Mouse (Mus musculus): ENCODE results near the gene 1700015G11Rik. TPM values are rescaled to one million over a fixed set of nuclear protein-coding genes. Genes with fewer than 3 reads are reported as not detected.

The 1700015G11Rik gene
- not detected in 2 replicates for polyA plus RNA-seq (2015; fragmentation: Nextera tagmentation; extraction: Ambion mirVana)

DNA sequence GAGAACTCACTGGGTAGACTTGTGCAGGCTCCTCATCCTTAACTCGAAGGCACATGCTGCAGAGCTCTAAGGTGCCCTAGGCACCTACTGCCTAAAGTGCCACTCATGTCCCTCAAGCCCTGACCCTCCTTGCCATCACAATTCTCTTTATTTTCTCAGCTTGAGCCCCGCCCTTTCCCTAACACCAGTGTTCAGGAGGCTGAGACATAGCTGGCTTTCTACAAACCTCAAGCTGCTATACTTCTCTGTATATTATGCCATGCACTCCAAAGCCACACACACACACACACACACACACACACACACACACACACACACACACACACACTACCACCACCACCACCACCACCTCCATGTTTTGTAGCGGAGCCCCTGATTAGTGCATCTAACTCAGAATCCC lies at the start of gene 1700015G11Rik:
TSS of gene 1700015G11Rik (minus strand) at position 101 of the 400 bp plus-strand sequence.
- no peaks in the 10 kb centered on the region for H3K9me3 ChIP-seq
- no peaks in the 10 kb centered on the region for H3K36me3 ChIP-seq (replicated peaks)
- WGBS: 86% methylated on average over 3 of the region's 3 CpGs
- no peaks in the 10 kb centered on the region for H3K4me1 ChIP-seq
- H3K9ac ChIP-seq: no peak within 1 kb of the TSS
- no peaks in the 10 kb centered on the region for H3K27me3 ChIP-seq (replicated peaks)
- ATAC-seq (replicated peaks): no peak
- H3K4me2 ChIP-seq: no peak within 1 kb of the TSS
- H3K4me3 ChIP-seq: no peak within 1 kb of the TSS
- no peak within 1 kb of the TSS for H3K27ac ChIP-seq

DNA sequence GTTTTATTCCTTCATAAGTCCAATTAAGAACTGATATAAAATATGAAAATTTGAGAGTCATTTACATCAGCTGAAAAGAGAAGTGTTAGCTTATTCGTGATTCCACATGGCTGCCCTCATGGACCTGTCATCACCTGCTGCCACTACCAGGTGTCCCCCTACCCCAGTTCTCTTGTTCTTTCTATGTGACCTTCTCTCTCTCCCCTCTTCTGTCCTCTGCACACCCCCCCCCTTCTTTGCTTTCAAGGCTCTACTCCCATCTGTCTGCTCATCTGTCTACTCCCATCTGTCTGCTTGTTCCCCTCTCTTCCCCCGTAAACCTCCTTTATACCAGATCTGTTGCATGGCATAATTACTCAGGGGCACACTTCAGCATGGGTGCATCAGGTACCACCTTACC lies 41.4 kb upstream of the 1700015G11Rik start:
- ATAC-seq (replicated peaks): no peak
- Histone ChIP-seq H3K36me3 (replicated peaks) (no peaks in the 10 kb centered on the region), H3K4me2 (no peak overlapping the region), H3K4me3 (no peak overlapping the region), H3K27ac (no peak overlapping the region), H3K27me3 (replicated peaks) (no peaks in the 10 kb centered on the region), H3K4me1 (no peaks in the 10 kb centered on the region), H3K9ac (no peak overlapping the region), H3K9me3 (no peaks in the 10 kb centered on the region)
- 71% methylated on average over 2 of the region's 2 CpGs for WGBS

DNA sequence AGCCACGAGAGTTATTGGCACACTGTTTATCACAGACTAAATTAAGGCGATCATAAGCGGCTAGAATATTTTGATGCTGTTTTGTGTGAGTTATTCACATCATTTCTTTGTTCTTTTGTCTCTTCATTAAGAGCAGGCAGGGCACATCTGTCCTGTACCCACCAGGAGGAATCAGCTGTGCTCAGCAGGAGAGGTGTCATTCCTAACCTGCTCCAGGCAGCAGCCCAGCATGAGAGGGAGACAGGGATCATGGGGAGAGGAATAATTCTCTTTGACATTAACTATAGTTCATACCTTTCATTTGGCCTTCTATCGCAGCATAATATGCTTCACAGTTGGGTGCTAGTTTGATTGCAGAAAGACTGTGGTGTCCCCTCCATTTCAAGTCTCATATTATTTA lies 40.7 kb upstream of the 1700015G11Rik start:
- peak; percentile 83 for ATAC-seq (replicated peaks)
- no peaks in the 10 kb centered on the region for H3K27me3 ChIP-seq (replicated peaks)
- no peak overlapping the region for H3K9ac ChIP-seq
- 0 out of 2 replicates have a peak overlapping the region, but pooled peaks have one; percentile 38 for H3K27ac ChIP-seq
- no peaks in the 10 kb centered on the region for H3K4me1 ChIP-seq
- 55% methylated on average over 4 of the region's 4 CpGs for WGBS
- no peaks in the 10 kb centered on the region for H3K36me3 ChIP-seq (replicated peaks)
- H3K4me3 ChIP-seq: no peak overlapping the region
- H3K9me3 ChIP-seq: no peaks in the 10 kb centered on the region
- H3K4me2 ChIP-seq: no peak overlapping the region

DNA sequence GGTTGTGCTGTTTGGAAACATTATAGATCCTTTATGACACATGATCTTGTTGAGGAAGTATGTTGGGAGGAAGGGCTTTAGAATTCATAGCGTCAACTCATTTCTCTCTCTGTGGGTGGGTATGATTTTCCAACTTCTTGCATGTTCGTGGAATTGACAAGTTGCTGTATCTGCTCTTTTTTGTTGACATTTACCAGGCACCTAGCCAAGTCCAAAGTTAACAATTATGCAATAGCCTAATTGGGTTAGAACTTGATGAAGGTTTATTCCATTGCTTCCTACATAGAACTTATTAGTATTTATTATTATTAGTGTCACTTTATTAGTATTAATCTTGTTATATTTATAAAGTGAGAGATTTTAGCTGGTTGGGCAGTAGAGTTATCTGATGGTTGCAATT lies 40.3 kb upstream of the 1700015G11Rik start:
- H3K27ac ChIP-seq: no peak overlapping the region
- no peak overlapping the region for H3K9ac ChIP-seq
- H3K9me3 ChIP-seq: no peaks in the 10 kb centered on the region
- WGBS: 60% methylated on average over 2 of the region's 2 CpGs
- no peaks in the 10 kb centered on the region for H3K4me1 ChIP-seq
- no peak for ATAC-seq (replicated peaks)
- no peak overlapping the region for H3K4me3 ChIP-seq
- no peak overlapping the region for H3K4me2 ChIP-seq
- no peaks in the 10 kb centered on the region for H3K36me3 ChIP-seq (replicated peaks)
- no peaks in the 10 kb centered on the region for H3K27me3 ChIP-seq (replicated peaks)

DNA sequence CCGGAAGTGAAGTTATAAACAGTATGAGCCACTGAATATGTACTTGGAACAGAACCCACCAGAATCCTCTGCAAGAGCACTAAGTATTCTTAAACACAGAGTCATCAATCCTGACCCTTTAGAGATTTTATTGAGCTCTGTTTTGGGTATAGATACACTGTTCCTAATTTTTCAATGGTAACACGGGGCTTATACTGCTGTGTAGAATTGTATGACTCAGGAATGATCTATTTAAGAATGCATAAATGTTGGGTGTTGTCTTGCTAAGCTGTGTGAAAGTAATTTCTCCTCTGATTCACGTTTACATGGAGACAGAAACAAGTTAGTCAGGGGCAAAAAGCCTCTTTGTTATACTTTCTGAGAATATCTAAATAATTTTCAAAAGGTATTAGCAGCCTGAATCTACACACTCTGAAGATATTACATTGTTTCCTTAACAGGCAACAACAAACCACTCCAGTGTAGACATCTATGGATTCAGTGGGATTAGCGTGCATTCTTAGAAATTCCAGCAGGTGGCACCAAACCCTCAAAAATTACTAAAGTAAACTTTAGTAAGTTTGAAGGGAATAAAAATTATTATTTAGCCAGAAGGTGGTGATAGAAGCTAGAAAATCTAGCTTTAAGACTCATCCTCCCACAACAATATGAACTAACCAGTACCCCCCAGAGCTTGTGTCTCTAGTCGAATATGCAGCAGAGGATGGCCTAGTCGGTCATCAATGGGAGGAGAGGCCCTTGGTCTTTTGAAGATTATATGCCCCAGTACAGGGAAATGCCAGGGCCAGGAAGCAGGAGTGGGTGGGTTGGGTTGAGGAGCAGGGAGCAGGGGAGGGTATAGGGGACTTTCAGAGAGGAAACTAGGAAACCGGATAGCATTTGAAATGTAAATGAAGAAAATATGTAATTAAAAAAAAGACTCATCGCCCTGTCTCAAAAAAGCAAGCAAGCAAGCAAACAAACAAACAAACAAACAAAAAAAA lies 22.4 kb upstream of the 1700015G11Rik start:
- H3K4me3 ChIP-seq: no peak overlapping the region
- no peaks in the 10 kb centered on the region for H3K36me3 ChIP-seq (replicated peaks)
- WGBS: 48% methylated on average over 8 of the region's 8 CpGs
- H3K27ac ChIP-seq: no peak overlapping the region
- no peak overlapping the region for H3K4me2 ChIP-seq
- no peak overlapping the region for H3K9ac ChIP-seq
- no peaks in the 10 kb centered on the region for H3K4me1 ChIP-seq
- no peaks in the 10 kb centered on the region for H3K9me3 ChIP-seq
- peak; percentile 81 for ATAC-seq (replicated peaks)
- no peaks in the 10 kb centered on the region for H3K27me3 ChIP-seq (replicated peaks)

DNA sequence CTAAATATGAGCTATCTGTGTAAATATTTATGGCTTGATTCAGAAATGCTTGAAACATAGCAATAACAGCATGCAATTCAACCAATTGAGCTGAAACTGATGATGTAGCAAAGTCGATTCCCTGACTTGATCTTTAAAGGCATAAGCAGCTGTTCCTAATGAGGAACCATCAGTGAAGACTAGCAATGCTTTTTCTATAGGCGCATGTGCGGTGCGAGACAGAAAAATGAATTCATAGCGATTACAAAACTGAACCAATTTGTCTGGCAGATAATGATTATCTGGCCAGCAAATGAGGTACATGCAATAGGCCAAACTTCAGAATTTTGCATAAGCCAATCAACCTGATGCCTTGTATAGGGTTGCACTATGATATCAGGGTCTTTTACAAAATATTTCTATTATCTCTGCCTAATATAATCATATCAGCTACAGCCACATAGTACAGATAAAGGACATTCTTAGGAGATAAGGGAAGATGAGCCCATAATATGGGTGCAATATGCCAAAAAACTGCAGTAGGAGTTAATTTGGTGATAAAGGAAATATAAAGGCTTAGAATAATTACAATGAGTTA lies 8.6 kb upstream of the 1700015G11Rik start:
- no peak overlapping the region for H3K4me3 ChIP-seq
- H3K4me2 ChIP-seq: no peak overlapping the region
- 85% methylated on average over 5 of the region's 5 CpGs for WGBS
- H3K27ac ChIP-seq: no peak overlapping the region
- ATAC-seq (replicated peaks): no peak
- no peaks in the 10 kb centered on the region for H3K36me3 ChIP-seq (replicated peaks)
- H3K9ac ChIP-seq: no peak overlapping the region
- no peaks in the 10 kb centered on the region for H3K9me3 ChIP-seq
- H3K4me1 ChIP-seq: no peaks in the 10 kb centered on the region
- no peaks in the 10 kb centered on the region for H3K27me3 ChIP-seq (replicated peaks)

DNA sequence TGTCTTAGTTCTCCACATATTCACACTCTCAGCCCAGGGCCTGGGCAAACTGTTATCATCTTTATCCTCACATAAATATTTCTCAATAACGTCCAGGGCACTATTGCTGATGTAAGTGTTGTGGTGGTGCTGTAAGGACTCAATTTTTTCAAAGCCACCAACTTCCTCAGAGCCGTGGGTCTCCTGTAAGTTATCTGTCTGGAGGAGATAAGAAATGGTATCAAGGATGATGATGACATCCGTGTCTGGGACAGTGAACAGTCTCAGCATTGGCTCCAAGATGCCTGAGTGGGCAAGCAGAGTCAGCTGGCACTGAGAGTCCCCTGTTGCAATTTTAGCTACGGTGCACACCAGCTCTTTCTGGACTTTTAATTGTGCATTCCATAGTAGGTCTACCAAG lies 6.5 kb upstream of the 1700015G11Rik start:
- Histone ChIP-seq H3K4me3 (no peak overlapping the region), H3K27ac (no peak overlapping the region), H3K9me3 (no peaks in the 10 kb centered on the region), H3K4me1 (no peaks in the 10 kb centered on the region), H3K9ac (no peak overlapping the region), H3K27me3 (replicated peaks) (no peaks in the 10 kb centered on the region), H3K36me3 (replicated peaks) (no peaks in the 10 kb centered on the region), H3K4me2 (no peak overlapping the region)
- ATAC-seq (replicated peaks): no peak
- WGBS: 92% methylated on average over 4 of the region's 4 CpGs

DNA sequence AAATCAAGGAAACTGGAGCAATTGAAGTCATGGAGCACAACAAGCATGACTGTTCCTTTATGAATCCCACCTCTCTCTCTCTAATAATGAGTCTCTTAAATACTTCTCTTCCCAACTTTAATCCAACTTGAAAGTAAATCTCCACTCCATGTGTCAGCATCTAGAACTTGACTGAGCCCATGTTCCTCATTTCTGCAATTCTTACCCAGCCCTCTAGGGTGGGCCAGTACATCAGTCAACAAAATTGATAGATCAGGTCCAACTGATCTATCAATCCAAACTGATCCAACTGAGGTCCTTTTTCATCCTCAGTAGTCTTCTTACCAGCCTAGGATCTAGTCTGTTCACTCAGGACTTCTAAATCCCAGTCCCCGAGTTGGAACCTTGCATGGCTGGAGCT lies 348 bp downstream of the 1700015G11Rik start:
- no peak overlapping the region for H3K27ac ChIP-seq
- H3K4me1 ChIP-seq: no peaks in the 10 kb centered on the region
- 93% methylated on average over 1 of the region's 1 CpGs for WGBS
- H3K27me3 ChIP-seq (replicated peaks): no peaks in the 10 kb centered on the region
- no peak overlapping the region for H3K4me3 ChIP-seq
- no peak for ATAC-seq (replicated peaks)
- H3K36me3 ChIP-seq (replicated peaks): no peaks in the 10 kb centered on the region
- H3K9ac ChIP-seq: no peak overlapping the region
- H3K9me3 ChIP-seq: no peaks in the 10 kb centered on the region
- H3K4me2 ChIP-seq: no peak overlapping the region

DNA sequence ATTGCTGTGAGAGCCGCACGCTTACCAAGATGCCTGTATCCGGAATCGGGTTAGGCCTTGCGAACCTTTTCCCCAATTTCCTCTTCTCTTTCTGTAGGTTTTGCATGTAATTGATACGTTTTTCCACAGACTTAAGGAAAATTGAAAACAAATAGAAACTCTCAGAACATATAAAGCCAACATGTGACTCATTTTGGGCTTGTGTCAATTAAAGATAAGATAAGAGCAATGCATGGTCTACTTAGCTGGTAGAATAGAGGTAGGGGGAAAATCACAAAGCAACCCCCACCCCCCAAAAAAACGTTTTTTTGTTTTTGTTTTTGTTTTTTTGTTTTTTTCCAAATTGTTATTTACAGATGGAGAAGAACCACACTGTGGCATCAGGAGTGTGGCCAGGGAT lies 2.1 kb downstream of the 1700015G11Rik start:
- Histone ChIP-seq H3K4me1 (no peaks in the 10 kb centered on the region), H3K9me3 (no peaks in the 10 kb centered on the region), H3K27me3 (replicated peaks) (0 out of 2 replicates have a peak, but pooled peaks cover 3% of the 10 kb centered on the region), H3K9ac (no peak overlapping the region), H3K4me2 (no peak overlapping the region), H3K4me3 (no peak overlapping the region), H3K27ac (no peak overlapping the region), H3K36me3 (replicated peaks) (no peaks in the 10 kb centered on the region)
- 85% methylated on average over 7 of the region's 7 CpGs for WGBS
- no peak for ATAC-seq (replicated peaks)

DNA sequence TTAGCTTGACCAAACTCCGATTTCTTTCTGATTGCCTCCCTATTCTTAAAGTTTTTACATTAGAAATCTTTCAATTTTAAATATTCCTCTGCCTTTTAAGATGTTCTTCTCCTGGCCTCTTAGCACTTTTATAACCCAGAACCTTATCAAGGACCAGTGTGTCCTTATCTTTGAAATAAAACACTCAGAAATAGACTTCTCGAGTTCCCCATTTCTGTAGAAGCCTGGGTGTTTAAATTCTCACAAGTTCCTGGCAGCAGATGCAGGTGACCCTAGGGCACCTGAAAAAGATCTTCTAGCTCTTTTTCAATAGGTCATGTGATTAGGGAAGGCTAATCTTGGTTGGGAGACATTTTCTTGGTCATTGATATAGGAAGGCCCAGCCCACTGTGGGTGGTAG lies 8.4 kb downstream of the 1700015G11Rik start:
- H3K9me3 ChIP-seq: no peaks in the 10 kb centered on the region
- H3K36me3 ChIP-seq (replicated peaks): no peaks in the 10 kb centered on the region
- no peak overlapping the region for H3K27ac ChIP-seq
- 89% methylated on average over 2 of the region's 2 CpGs for WGBS
- no peak overlapping the region for H3K9ac ChIP-seq
- H3K4me3 ChIP-seq: no peak overlapping the region
- H3K4me2 ChIP-seq: no peak overlapping the region
- 0 out of 2 replicates have a peak, but pooled peaks cover 3% of the 10 kb centered on the region for H3K27me3 ChIP-seq (replicated peaks)
- H3K4me1 ChIP-seq: peaks cover 11% of the 10 kb centered on the region
- no peak for ATAC-seq (replicated peaks)

DNA sequence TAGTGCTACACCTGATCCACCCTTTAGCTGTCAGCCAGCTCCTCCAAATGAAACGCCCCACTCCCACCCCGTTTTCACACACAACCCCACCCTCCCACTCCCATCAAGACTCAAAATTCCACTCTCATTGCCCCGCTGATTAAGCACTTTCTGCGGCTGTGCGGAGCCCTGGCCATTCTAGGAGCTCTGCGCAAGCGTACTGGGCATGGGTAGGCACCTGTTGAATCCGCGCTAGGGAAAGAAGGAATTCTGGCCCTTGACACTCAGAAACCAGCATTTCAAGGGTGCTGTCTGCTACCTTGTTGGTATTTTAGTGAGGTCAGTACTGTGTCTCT lies 9.3 kb downstream of the 1700015G11Rik start:
- WGBS: 0% methylated on average over 9 of the region's 9 CpGs
- Histone ChIP-seq H3K27me3 (replicated peaks) (0 out of 2 replicates have a peak, but pooled peaks cover 3% of the 10 kb centered on the region), H3K27ac (peak overlapping the region; percentile 83), H3K4me1 (peaks cover 11% of the 10 kb centered on the region), H3K4me3 (peak overlapping the region; percentile 86), H3K9me3 (no peaks in the 10 kb centered on the region), H3K36me3 (replicated peaks) (no peaks in the 10 kb centered on the region), H3K4me2 (peak overlapping the region; percentile 52), H3K9ac (0 out of 2 replicates have a peak overlapping the region, but pooled peaks have one; percentile 12)
- no peak for ATAC-seq (replicated peaks)

DNA sequence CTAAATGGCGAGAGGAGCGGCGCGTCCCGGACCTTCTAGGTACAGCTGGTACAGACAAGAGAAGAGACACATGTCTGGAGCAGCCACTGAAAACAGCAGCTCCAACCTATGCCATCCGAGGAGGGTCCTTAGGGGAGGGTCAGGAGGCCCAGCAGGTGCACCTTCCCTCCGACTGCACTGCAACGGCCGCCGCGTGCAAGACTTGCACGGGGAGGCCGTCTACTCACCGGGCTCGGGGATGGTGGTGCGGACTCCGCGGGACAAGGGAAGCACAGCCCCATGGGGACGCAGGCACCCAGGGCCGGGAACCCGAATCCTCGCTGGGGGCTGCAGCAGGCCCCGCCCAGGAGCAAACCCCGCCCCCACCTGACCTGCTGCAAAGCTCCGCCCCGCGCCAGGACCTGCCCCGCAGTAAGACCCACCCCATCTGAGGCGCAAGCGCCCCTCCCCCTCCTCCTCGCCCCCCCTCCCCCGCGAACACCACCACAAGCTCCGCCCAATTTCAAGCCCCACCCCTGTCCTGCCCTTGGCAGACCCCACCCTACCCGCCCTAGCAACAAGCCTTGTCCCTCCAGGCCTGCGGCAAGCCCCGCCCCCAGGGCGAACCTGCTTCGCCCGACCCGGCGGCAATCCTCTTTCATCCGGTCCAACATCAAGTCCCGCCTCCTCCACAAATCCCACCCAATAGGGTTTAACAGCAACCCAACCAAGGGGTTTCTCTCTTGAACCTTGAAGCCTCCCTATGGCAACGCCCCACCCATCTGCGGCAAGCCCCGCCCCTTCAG lies 9.8 kb downstream of the 1700015G11Rik start, which contains the start of gene Svip:
TSS of gene Svip (minus strand) at position 508 of the 785 bp plus-strand sequence.
- H3K36me3 ChIP-seq (replicated peaks): no peaks in the 10 kb centered on the region
- under 1% methylated on average over 35 of the region's 47 CpGs for WGBS
- peak within 1 kb of the TSS; percentile 70 for H3K9ac ChIP-seq
- peak within 1 kb of the TSS; percentile 52 for H3K4me2 ChIP-seq
- peak within 1 kb of the TSS; percentile 86 for H3K4me3 ChIP-seq
- H3K27me3 ChIP-seq (replicated peaks): 0 out of 2 replicates have a peak, but pooled peaks cover 3% of the 10 kb centered on the region
- H3K4me1 ChIP-seq: peaks cover 11% of the 10 kb centered on the region
- ATAC-seq (replicated peaks): peak; percentile 97
- no peaks in the 10 kb centered on the region for H3K9me3 ChIP-seq
- H3K27ac ChIP-seq: peak within 1 kb of the TSS; percentile 83

Measured in midbrain, embryonic 15.5 days (tissue).